Mouse (Mus musculus) MEL (cell line): ENCODE data around the gene Slc25a23. TPM values are rescaled to one million over a fixed set of nuclear protein-coding genes. Genes with fewer than 3 reads are reported as not detected.

ENCODE experiments used
- DNase-seq: peaks from one replicate; pipeline ENCODE4 v3.0.0; 2011; ENCODE audit warnings: low read depth, low spot score
- H3K27ac ChIP-seq: 2 replicates; pipeline ENCODE4 v1.5.1; 2012; ENCODE audit warnings: low read depth, mild to moderate bottlenecking, control low read depth, low read length, moderate library complexity; ENCODE audit not compliant: control insufficient read depth
- H3K27me3 ChIP-seq, 2 experiments: fragments of 150-350 bp in 1 of 2; sonication (generic) in 1 of 2; 2 replicates each; pipeline ENCODE4 v1.6.1; 2012; ENCODE audit warnings: low read length in 2 of 2, mild to moderate bottlenecking in 2 of 2, improper control_type of control experiment in 1 of 2, moderate library complexity in 1 of 2; ENCODE audit not compliant: insufficient read depth in 2 of 2, control insufficient read depth in 1 of 2
- H3K36me3 ChIP-seq, 2 experiments: 2 replicates each; pipeline ENCODE4 v1.6.1; 2012 to 2014; ENCODE audit warnings: low read length in 2 of 2, improper control_type of control experiment in 1 of 2, inconsistent platforms in 1 of 2, mild to moderate bottlenecking in 1 of 2; ENCODE audit not compliant: insufficient read depth in 2 of 2, control insufficient read depth in 1 of 2
- H3K4me1 ChIP-seq, 2 experiments: fragments of 150-350 bp in 1 of 2; sonication (generic) in 1 of 2; 2 replicates each; pipeline ENCODE4 v1.6.1; 2012; ENCODE audit warnings: low read length in 2 of 2, improper control_type of control experiment in 1 of 2, mild to moderate bottlenecking in 1 of 2; ENCODE audit not compliant: insufficient read depth in 2 of 2, control insufficient read depth in 1 of 2
- H3K4me3 ChIP-seq, 2 experiments: fragments of 150-350 bp in 1 of 2; sonication (generic) in 1 of 2; 2 replicates each; pipeline ENCODE4 v1.5.1; 2012; ENCODE audit warnings: low read depth in 2 of 2, low read length in 2 of 2, mild to moderate bottlenecking in 2 of 2, moderate library complexity in 2 of 2, control low read depth in 1 of 2, improper control_type of control experiment in 1 of 2; ENCODE audit not compliant: control insufficient read depth in 1 of 2, insufficient read depth in 1 of 2
- H3K79me2 ChIP-seq: 2 replicates; pipeline ENCODE4 v1.6.1; 2012; ENCODE audit warnings: mild to moderate bottlenecking, low read length, moderate library complexity; ENCODE audit not compliant: control insufficient read depth, poor library complexity, insufficient read depth
- H3K9ac ChIP-seq: 2 replicates; pipeline ENCODE4 v1.6.1; 2012; ENCODE audit warnings: low read depth, mild to moderate bottlenecking, control low read depth, low read length, moderate library complexity; ENCODE audit not compliant: control insufficient read depth, poor library complexity, severe bottlenecking
- H3K9me3 ChIP-seq: fragments of 150-350 bp; sonication (generic); replicated peaks from 2 replicates; pipeline ENCODE4 v1.6.1; 2012; ENCODE audit warnings: mild to moderate bottlenecking, low read length, improper control_type of control experiment, moderate library complexity; ENCODE audit not compliant: insufficient read depth
- CHD2 ChIP-seq: IDR thresholded peaks from 2 replicates; pipeline ENCODE4 v1.6.1; 2011; ENCODE audit warnings: low read length, improper control_type of control experiment
- CTCF ChIP-seq, 3 experiments: IDR thresholded peaks in 2 of 3; conservative IDR thresholded peaks in 1 of 3; 2 replicates each; pipeline ENCODE4 v1.5.1; 2011 to 2012; ENCODE audit warnings: low read length in 3 of 3, low read depth in 2 of 3, mild to moderate bottlenecking in 2 of 3, improper control_type of control experiment in 1 of 3, inconsistent platforms in 1 of 3, mixed read lengths in 1 of 3, moderate library complexity in 1 of 3; ENCODE audit not compliant: control insufficient read depth in 1 of 3, insufficient read depth in 1 of 3, poor library complexity in 1 of 3, severe bottlenecking in 1 of 3
- E2F4 ChIP-seq: IDR thresholded peaks from 2 replicates; pipeline ENCODE4 v1.6.1; 2011; ENCODE audit warnings: low read depth, low read length, improper control_type of control experiment, borderline replicate concordance
- EP300 ChIP-seq, 2 experiments: IDR thresholded peaks; 2 replicates each; pipeline ENCODE4 v1.6.1; 2011; ENCODE audit warnings: improper control_type of control experiment in 2 of 2, low read length in 2 of 2, low read depth in 1 of 2, mild to moderate bottlenecking in 1 of 2
- ETS1 ChIP-seq: IDR thresholded peaks from 2 replicates; pipeline ENCODE4 v1.6.1; 2012; ENCODE audit warnings: low read depth, mild to moderate bottlenecking, inconsistent platforms, low read length, improper control_type of control experiment, moderate library complexity
- GABPA ChIP-seq: IDR thresholded peaks from 2 replicates; pipeline ENCODE4 v1.6.1; 2012; ENCODE audit warnings: low read depth, mild to moderate bottlenecking, inconsistent platforms, low read length, improper control_type of control experiment, moderate library complexity
- GATA1 ChIP-seq: IDR thresholded peaks from 2 replicates; pipeline ENCODE4 v1.6.1; 2011; ENCODE audit warnings: low read depth, low read length, improper control_type of control experiment
- HCFC1 ChIP-seq: IDR thresholded peaks from 2 replicates; pipeline ENCODE4 v1.6.1; 2012; ENCODE audit warnings: low read depth, mild to moderate bottlenecking, inconsistent platforms, low read length, improper control_type of control experiment, moderate library complexity
- MAX ChIP-seq: IDR thresholded peaks from 2 replicates; pipeline ENCODE4 v1.6.1; 2011; ENCODE audit warnings: low read length, improper control_type of control experiment
- MXI1 ChIP-seq: IDR thresholded peaks from 2 replicates; pipeline ENCODE4 v1.6.1; 2011; ENCODE audit warnings: mild to moderate bottlenecking, low read depth, low read length, improper control_type of control experiment
- MYB ChIP-seq: IDR thresholded peaks from 2 replicates; pipeline ENCODE4 v1.6.1; 2011; ENCODE audit warnings: mild to moderate bottlenecking, low read depth, low read length, improper control_type of control experiment
- MYC ChIP-seq: IDR thresholded peaks from 2 replicates; pipeline ENCODE4 v1.6.1; 2011; ENCODE audit warnings: low read depth, mild to moderate bottlenecking, low read length, improper control_type of control experiment, moderate library complexity
- NRF1 ChIP-seq: IDR thresholded peaks from 2 replicates; pipeline ENCODE4 v1.6.1; 2014; ENCODE audit warnings: low read depth, mild to moderate bottlenecking, inconsistent platforms, low read length, improper control_type of control experiment, moderate library complexity; ENCODE audit not compliant: poor library complexity, insufficient read depth, severe bottlenecking
- POLR2A ChIP-seq, 2 experiments: IDR thresholded peaks; 2 replicates each; pipeline ENCODE4 v1.6.1; 2011 to 2012; ENCODE audit warnings: low read length in 2 of 2, mild to moderate bottlenecking in 2 of 2, control low read depth in 1 of 2, improper control_type of control experiment in 1 of 2, low read depth in 1 of 2, moderate library complexity in 1 of 2; ENCODE audit not compliant: control insufficient read depth in 1 of 2, insufficient read depth in 1 of 2, poor library complexity in 1 of 2
- POLR2AphosphoS2 ChIP-seq: IDR thresholded peaks from 2 replicates; pipeline ENCODE4 v1.6.1; 2011; ENCODE audit warnings: low read length, improper control_type of control experiment
- SIN3A ChIP-seq: IDR thresholded peaks from 2 replicates; pipeline ENCODE4 v1.6.1; 2012; ENCODE audit warnings: low read length, improper control_type of control experiment, inconsistent platforms
- SMC3 ChIP-seq: IDR thresholded peaks from 2 replicates; pipeline ENCODE4 v1.6.1; 2011; ENCODE audit warnings: low read depth, low read length, improper control_type of control experiment
- TAL1 ChIP-seq: IDR thresholded peaks from 2 replicates; pipeline ENCODE4 v1.6.1; 2012; ENCODE audit warnings: mild to moderate bottlenecking, inconsistent platforms, low read length, moderate library complexity, mixed read lengths
- TBP ChIP-seq: IDR thresholded peaks from 2 replicates; pipeline ENCODE4 v1.8.0; 2011; ENCODE audit warnings: low read depth, low read length, improper control_type of control experiment
- TCF12 ChIP-seq: IDR thresholded peaks from 2 replicates; pipeline ENCODE4 v1.6.1; 2014; ENCODE audit warnings: low read depth, mild to moderate bottlenecking, inconsistent platforms, low read length, improper control_type of control experiment, moderate library complexity
- ZKSCAN1 ChIP-seq: IDR thresholded peaks from 2 replicates; pipeline ENCODE4 v1.6.1; 2012; ENCODE audit warnings: low read depth, mild to moderate bottlenecking, inconsistent platforms, low read length, improper control_type of control experiment, moderate library complexity
- ZMIZ1 ChIP-seq: IDR thresholded peaks from 2 replicates; pipeline ENCODE4 v1.6.1; 2012; ENCODE audit warnings: low read depth, mild to moderate bottlenecking, inconsistent platforms, low read length, improper control_type of control experiment, moderate library complexity
- ZNF384 ChIP-seq: IDR thresholded peaks from 2 replicates; pipeline ENCODE4 v1.6.1; 2012; ENCODE audit warnings: low read depth, mild to moderate bottlenecking, inconsistent platforms, low read length, improper control_type of control experiment
- polyA plus RNA-seq, 2 experiments: library from polyadenylated mRNA; stranded (reverse) in 1 of 2; unstranded in 1 of 2; fragments of >175 nt in 1 of 2; fragments of >200 nt in 1 of 2; gene quantifications; 2 replicates each; pipeline versions ENCODE4 v1.2.1 to v1.2.4; 2012; ENCODE audit warnings: low replicate concordance in 2 of 2, low read depth in 1 of 2; ENCODE audit not compliant: insufficient read length in 2 of 2, insufficient read depth in 1 of 2, missing spikeins in 1 of 2
- total RNA-seq: library from RNA; depleted of rRNA; stranded (reverse); fragments of 300-350 nt; gene quantifications from 2 replicates; pipeline ENCODE4 v1.2.3, GENCODE M21; 2012

Gene Slc25a23
- total and polyA plus RNA-seq, 3 experiments = 4.9 to 60.8 TPM; not detected in 1

GRCm38 (mm10) chr17:56999968-57000609 lies 59.6 kb downstream of the Slc25a23 start, which contains the start of gene Pspn:
Gene Pspn (minus strand): TSS chr17:57000018.
- Histone ChIP-seq H3K4me1 (peaks cover 3 to 28% of the 10 kb centered on the region in 2 experiments; a peak in 3 of 4 replicates), H3K79me2 (no peaks in the 10 kb centered on the region), H3K4me3 (no peak within 1 kb of the TSS), H3K27ac (no peak within 1 kb of the TSS), H3K36me3 (peaks cover 2 to 15% of the 10 kb centered on the region in 2 experiments; a peak in 3 of 4 replicates), H3K9me3 (no peaks in the 10 kb centered on the region), H3K9ac (no peak within 1 kb of the TSS), H3K27me3 (no peaks in the 10 kb centered on the region)
- DNase-seq = no peak
- TF ChIP-seq TCF12 (no peak), ZKSCAN1 (no peak), EP300 (IDR thresholded peaks at IDR 0.05; ENCODE audit: low read depth in 1 of 2, low read length in 2 of 2) (no peak)

- Histone ChIP-seq H3K36me3 (peaks cover 2 to 12% of the 10 kb centered on the region in 2 experiments; a peak in 3 of 4 replicates), H3K27ac (no peak overlapping the region), H3K9ac (no peak overlapping the region)
These were observed 60.2 kb downstream of the Slc25a23 start for GRCm38 (mm10) chr17:56999414-56999813.

GRCm38 (mm10) chr17:56997029-56997667 lies 62.5 kb downstream of the Slc25a23 start, which contains the start of gene Alkbh7:
Gene Alkbh7 (plus strand): TSS chr17:56997339.
- H3K4me3 ChIP-seq = peak within 1 kb of the TSS; percentile 80 to 92
- peaks cover 0 to 2% of the 10 kb centered on the region in 2 experiments; a peak in 2 of 4 replicates for H3K36me3 ChIP-seq
- peak within 1 kb of the TSS; percentile 57 for H3K27ac ChIP-seq
- peaks cover 0 to 8% of the 10 kb centered on the region in 2 experiments; a peak in 2 of 4 replicates for H3K4me1 ChIP-seq
- no peaks in the 10 kb centered on the region for H3K27me3 ChIP-seq
- peak; percentile 99 for DNase-seq
- 0 out of 2 replicates have a peak, but pooled peaks cover 1% of the 10 kb centered on the region for H3K79me2 ChIP-seq
- peak within 1 kb of the TSS; percentile 81 for H3K9ac ChIP-seq
- H3K9me3 ChIP-seq = no peaks in the 10 kb centered on the region
- TF ChIP-seq TBP (0 out of 2 replicates have a peak, but pooled peaks have one; percentile 10), SMC3 (peak; percentile 80), HCFC1 (peak; percentile 72; the same call in 1 of the 2 replicates), MYB (no peak), ZKSCAN1 (no peak; the same call in 1 of the 2 replicates), EP300 (IDR thresholded peaks at IDR 0.05; ENCODE audit: low read depth in 1 of 2, low read length in 2 of 2) (no peak), CTCF (IDR thresholded peaks at IDR 0.05 in 2 of 3, conservative IDR thresholded peaks at IDR 0.05 in 1 of 3; ENCODE audit: control insufficient read depth in 1 of 3, insufficient read depth in 1 of 3, low read depth in 2 of 3, low read length in 3 of 3, poor library complexity in 1 of 3, severe bottlenecking in 1 of 3) (peak; percentile 51 to 88 (median 79)), POLR2A (IDR thresholded peaks at IDR 0.05; ENCODE audit: control insufficient read depth in 1 of 2, insufficient read depth in 1 of 2, low read depth in 1 of 2, low read length in 2 of 2, poor library complexity in 1 of 2) (peak; percentile 53 to 66; a peak in 3 of 4 replicates), MYC (0 out of 2 replicates have a peak, but pooled peaks have one; percentile 61), SIN3A (peak; percentile 88), CHD2 (peak; percentile 71), ZMIZ1 (peak; percentile 85), ETS1 (0 out of 2 replicates have a peak, but pooled peaks have one; percentile 21), NRF1 (peak; percentile 36; the same call in 1 of the 2 replicates), MAX (peak; percentile 98), TAL1 (no peak), ZNF384 (no peak), MXI1 (peak; percentile 93)

More at GRCm38 (mm10) chr17:56999414-56999813, 60.2 kb downstream of the Slc25a23 start:
- no peaks in the 10 kb centered on the region for H3K27me3 ChIP-seq
- DNase-seq = no peak
- TF ChIP-seq CTCF (IDR thresholded peaks at IDR 0.05 in 2 of 3, conservative IDR thresholded peaks at IDR 0.05 in 1 of 3; ENCODE audit: control insufficient read depth in 1 of 3, insufficient read depth in 1 of 3, low read depth in 2 of 3, low read length in 3 of 3, poor library complexity in 1 of 3, severe bottlenecking in 1 of 3) (no peak), POLR2AphosphoS2 (no peak), ZNF384 (no peak), SIN3A (no peak), ETS1 (no peak), POLR2A (IDR thresholded peaks at IDR 0.05; ENCODE audit: control insufficient read depth in 1 of 2, insufficient read depth in 1 of 2, low read depth in 1 of 2, low read length in 2 of 2, poor library complexity in 1 of 2) (no peak), E2F4 (no peak), SMC3 (no peak), GATA1 (no peak), GABPA (no peak)
- TF ChIP-seq, all 39 proteins: peak for 0
- H3K4me3 ChIP-seq = no peak overlapping the region
- H3K79me2 ChIP-seq = no peaks in the 10 kb centered on the region
- no peaks in the 10 kb centered on the region for H3K9me3 ChIP-seq
- peaks cover 3 to 24% of the 10 kb centered on the region in 2 experiments; a peak in 3 of 4 replicates for H3K4me1 ChIP-seq
